ENCODE assay signal across 15 mouse cellular contexts in the genomic region with DNA sequence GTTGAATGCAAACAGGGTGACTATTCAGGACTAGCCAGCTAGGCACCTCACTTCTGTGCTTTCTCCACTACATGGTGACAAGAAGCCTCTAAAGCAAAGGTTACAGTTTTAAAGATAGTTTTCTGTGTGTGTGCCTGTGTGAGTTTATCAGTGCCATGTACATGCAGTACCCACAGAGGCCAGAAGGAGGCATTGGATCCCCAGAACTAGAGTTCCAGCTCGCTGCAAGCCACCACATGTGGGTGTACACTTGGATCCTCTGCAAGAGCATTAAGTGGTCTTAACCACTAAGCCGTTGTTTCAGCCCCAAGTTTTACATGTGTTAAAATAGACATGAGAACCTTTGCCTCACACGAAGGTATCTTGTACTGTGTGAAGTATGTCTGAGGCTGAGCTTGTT.
DNase-seq lines count a peak whose midpoint lies in the region; TF ChIP-seq lines count a peak whose summit lies in the region.
"Had no signal": no experiment of that assay in that cellular context is flagged by ENCODE, and none has a peak within 500 bp of the region (broad histone marks: within the 10 kb centered on the region; RNA-seq: fewer than 3 reads in every experiment).

No protein-coding gene starts in this region.

- peaks cover 44% of the 10 kb centered on the region for H3K36me3 ChIP-seq in small intestine, adult 2 months (ENCODE audit: control insufficient read depth, insufficient read depth, low read length)

- 96% methylated on average over 3 of the region's 3 CpGs for WGBS in small intestine, adult 2 months

- TF ChIP-seq POLR2A in small intestine, adult 2 months (IDR thresholded peaks at IDR 0.05; ENCODE audit: low read depth, low read length) = no peak

- no peak overlapping the region for H3K4me3 ChIP-seq in small intestine, adult 2 months (ENCODE audit: low read depth, low read length)
- H3K4me3 ChIP-seq: forebrain, embryonic 12.5 days; limb, embryonic 15.5 days; midbrain, embryonic 15.5 days had no signal

- H3K4me1 ChIP-seq in small intestine, adult 2 months (ENCODE audit: control insufficient read depth, insufficient read depth, insufficient read length, low read length) = no peaks in the 10 kb centered on the region
- H3K4me1 ChIP-seq: limb, embryonic 15.5 days had no signal

- H3K27me3 ChIP-seq in small intestine, adult 2 months (ENCODE audit: control insufficient read depth, insufficient read depth, low read length) = no peaks in the 10 kb centered on the region
- H3K27me3 ChIP-seq: limb, embryonic 15.5 days; midbrain, embryonic 15.5 days had no signal

- no peak overlapping the region for H3K27ac ChIP-seq in small intestine, adult 2 months (ENCODE audit: insufficient read depth, low read depth, low read length)
- H3K27ac ChIP-seq: forebrain, embryonic 12.5 days; limb, embryonic 15.5 days; midbrain, embryonic 15.5 days had no signal

- peak; percentile 8; the same call in 1 of the 2 replicates for TF ChIP-seq CTCF in small intestine, adult 2 months (IDR thresholded peaks at IDR 0.05; ENCODE audit: extremely low read depth, insufficient read length, insufficient replicate concordance, low read depth, low read length)

- peak; percentile 47 for DNase-seq in embryo, embryonic 10 days (ENCODE audit: low spot score)
- no peak for DNase-seq in embryo, embryonic 11 days
- DNase-seq in kidney, postnatal 10 days = peak; percentile 21
- DNase-seq in kidney, adult 11 months = no peak
- peak; percentile 42 for DNase-seq in retina, embryonic 14.5 days (ENCODE audit: low spot score)
- no peak for DNase-seq in retina, postnatal 1 day
- no peak for DNase-seq in frontal cortex, postnatal 25 days (ENCODE audit: low spot score in 2 of 2)
- DNase-seq: B cell, adult 2 months; cerebellum, postnatal 25 days; layer of hippocampus, adult 9-11 months; thymus, postnatal 14 days had no signal

Comparison
In these comparisons a context has a peak if more than half of its experiments do, and no peak if none do; other contexts are left out.
1. DNase-seq: peak in embryo, embryonic 10 days (single experiment), kidney, postnatal 10 days (single experiment) and retina, embryonic 14.5 days (single experiment); none in embryo, embryonic 11 days (single experiment), kidney, adult 11 months (single experiment), retina, postnatal 1 day (single experiment) and frontal cortex, postnatal 25 days (0 of 2).